Mouse (Mus musculus): ENCODE results near the gene Pycard. TPM values are rescaled to one million over a fixed set of nuclear protein-coding genes. Genes with fewer than 3 reads are reported as not detected.
"Not testable (repeated sequence)": the region's sequence is repeated elsewhere in the genome, so short reads cannot be mapped to it uniquely, and the experiment has no call there.

Pycard gene
- polyA plus RNA-seq, 1 experiment from 2014 or later: 23.0 TPM

GRCm38 (mm10) chr7:127967004-127967921 is 26.4 kb downstream of the Pycard start, which contains the start of gene Fus:
Fus (plus strand) TSS chr7:127967457.
- under 1% methylated on average over 90 of the region's 92 CpGs for WGBS (ENCODE audit: insufficient replicate concordance)
- peak within 1 kb of the TSS; percentile 95 for H3K27ac ChIP-seq (ENCODE audit: low read length)
- ATAC-seq (ENCODE audit: low read depth): peak; percentile 93
- peak within 1 kb of the TSS; percentile 95 for H3K4me3 ChIP-seq (ENCODE audit: low read depth, low read length)
- peak within 1 kb of the TSS; percentile 95 for H3K9ac ChIP-seq (ENCODE audit: low read depth, low read length)
- H3K27me3 ChIP-seq (ENCODE audit: control insufficient read depth, insufficient read depth, low read depth, low read length): no peaks in the 10 kb centered on the region
- H3K9me3 ChIP-seq (replicated peaks; ENCODE audit: control insufficient read depth, low read length): no peaks in the 10 kb centered on the region
- peaks cover 24% of the 10 kb centered on the region for H3K36me3 ChIP-seq (ENCODE audit: control insufficient read depth, insufficient read depth)
- H3K4me2 ChIP-seq (ENCODE audit: low read depth, low read length): peak within 1 kb of the TSS; percentile 90
- peaks cover 17% of the 10 kb centered on the region for H3K4me1 ChIP-seq (ENCODE audit: control insufficient read depth, low read depth, low read length)

DNA sequence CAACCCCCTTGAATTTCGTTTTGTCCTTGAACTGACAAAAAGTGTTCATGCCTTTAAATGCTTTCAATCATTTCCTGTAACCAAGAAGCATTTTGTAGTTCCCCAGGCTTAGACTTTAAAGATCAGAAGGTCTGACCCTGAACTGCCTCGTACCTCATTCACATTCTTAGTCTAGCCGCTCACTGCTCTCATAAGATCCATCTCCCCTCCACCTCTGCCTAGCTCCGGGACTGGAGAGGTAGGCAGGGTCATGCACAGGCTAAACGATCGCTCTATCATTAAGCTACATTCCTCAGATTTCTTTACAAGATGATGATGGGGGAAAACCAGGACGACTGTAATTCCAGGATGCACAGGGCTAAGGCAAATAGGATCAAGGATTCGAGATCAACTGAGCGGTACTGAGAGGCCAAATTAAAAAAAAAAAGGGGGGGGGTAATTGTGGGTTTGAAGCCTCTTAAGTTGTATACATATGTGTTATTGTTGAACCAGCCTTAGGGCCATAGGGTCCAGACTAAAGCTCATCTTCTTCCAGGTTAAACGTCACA is 27.2 kb downstream of the Pycard start:
- H3K27me3 ChIP-seq (ENCODE audit: control insufficient read depth, insufficient read depth, low read depth, low read length): no peaks in the 10 kb centered on the region
- peaks cover 16% of the 10 kb centered on the region for H3K36me3 ChIP-seq (ENCODE audit: control insufficient read depth, insufficient read depth)
- 21% methylated on average over 10 of the region's 10 CpGs for WGBS (ENCODE audit: insufficient replicate concordance)
- peak overlapping the region; percentile 95 for H3K27ac ChIP-seq (ENCODE audit: low read length)
- H3K9me3 ChIP-seq (replicated peaks; ENCODE audit: control insufficient read depth, low read length): no peaks in the 10 kb centered on the region
- H3K4me2 ChIP-seq (ENCODE audit: low read depth, low read length): peak overlapping the region; percentile 90
- peak overlapping the region; percentile 95 for H3K9ac ChIP-seq (ENCODE audit: low read depth, low read length)
- no peak for ATAC-seq (ENCODE audit: low read depth)
- H3K4me3 ChIP-seq (ENCODE audit: low read depth, low read length): peak overlapping the region; percentile 95
- H3K4me1 ChIP-seq (ENCODE audit: control insufficient read depth, low read depth, low read length): peaks cover 17% of the 10 kb centered on the region

- no peaks in the 10 kb centered on the region for H3K4me1 ChIP-seq (ENCODE audit: control insufficient read depth, low read depth, low read length)
- H3K36me3 ChIP-seq (ENCODE audit: control insufficient read depth, insufficient read depth): no peaks in the 10 kb centered on the region
- H3K4me2 ChIP-seq (ENCODE audit: low read depth, low read length): no peak overlapping the region
- no peaks in the 10 kb centered on the region for H3K9me3 ChIP-seq (replicated peaks; ENCODE audit: control insufficient read depth, low read length)
- no peak overlapping the region for H3K27ac ChIP-seq (ENCODE audit: low read length)
- no peak for ATAC-seq (ENCODE audit: low read depth)
- no peaks in the 10 kb centered on the region for H3K27me3 ChIP-seq (ENCODE audit: control insufficient read depth, insufficient read depth, low read depth, low read length)
- H3K4me3 ChIP-seq (ENCODE audit: low read depth, low read length): no peak overlapping the region
- H3K9ac ChIP-seq (ENCODE audit: low read depth, low read length): no peak overlapping the region
- 50% methylated on average over 5 of the region's 5 CpGs for WGBS (ENCODE audit: insufficient replicate concordance)
Observed at GRCm38 (mm10) chr7:127959364-127959763, 34.3 kb downstream of the Pycard start.

- Histone ChIP-seq H3K4me1 (ENCODE audit: control insufficient read depth, low read depth, low read length) (no peaks in the 10 kb centered on the region; the same call in 1 of the 2 replicates), H3K4me2 (ENCODE audit: low read depth, low read length) (no peak overlapping the region), H3K27ac (ENCODE audit: low read length) (no peak overlapping the region), H3K4me3 (ENCODE audit: low read depth, low read length) (no peak overlapping the region), H3K9me3 (replicated peaks; ENCODE audit: control insufficient read depth, low read length) (no peaks in the 10 kb centered on the region), H3K27me3 (ENCODE audit: control insufficient read depth, insufficient read depth, low read depth, low read length) (no peaks in the 10 kb centered on the region), H3K9ac (ENCODE audit: low read depth, low read length) (no peak overlapping the region), H3K36me3 (ENCODE audit: control insufficient read depth, insufficient read depth) (no peaks in the 10 kb centered on the region)
- 23% methylated on average over 13 of the region's 13 CpGs for WGBS (ENCODE audit: insufficient replicate concordance)
- no peak for ATAC-seq (ENCODE audit: low read depth)
Observed at GRCm38 (mm10) chr7:127952864-127953581, 40.6 kb downstream of the Pycard start.

GRCm38 (mm10) chr7:127946470-127947023 is 47.1 kb downstream of the Pycard start, which contains the start of gene Prss36:
Prss36 (minus strand) TSS chr7:127946725.
- Histone ChIP-seq H3K27ac (ENCODE audit: low read length) (no peak within 1 kb of the TSS), H3K36me3 (ENCODE audit: control insufficient read depth, insufficient read depth) (no peaks in the 10 kb centered on the region), H3K9me3 (replicated peaks; ENCODE audit: control insufficient read depth, low read length) (no peaks in the 10 kb centered on the region), H3K4me3 (ENCODE audit: low read depth, low read length) (no peak within 1 kb of the TSS), H3K27me3 (ENCODE audit: control insufficient read depth, insufficient read depth, low read depth, low read length) (peaks cover 20% of the 10 kb centered on the region), H3K4me1 (ENCODE audit: control insufficient read depth, low read depth, low read length) (no peaks in the 10 kb centered on the region; the same call in 1 of the 2 replicates), H3K4me2 (ENCODE audit: low read depth, low read length) (no peak within 1 kb of the TSS), H3K9ac (ENCODE audit: low read depth, low read length) (no peak within 1 kb of the TSS)
- 0 out of 2 replicates have a peak, but pooled peaks have one; percentile 9 for ATAC-seq (ENCODE audit: low read depth)
- 54% methylated on average over 6 of the region's 6 CpGs for WGBS (ENCODE audit: insufficient replicate concordance)

GRCm38 (mm10) chr7:127944614-127945013 is 49.1 kb downstream of the Pycard start:
- H3K9me3 ChIP-seq (replicated peaks; ENCODE audit: control insufficient read depth, low read length): no peaks in the 10 kb centered on the region
- H3K4me1 ChIP-seq (ENCODE audit: control insufficient read depth, low read depth, low read length): no peaks in the 10 kb centered on the region; the same call in 1 of the 2 replicates
- no peak for ATAC-seq (ENCODE audit: low read depth)
- no peak overlapping the region for H3K4me3 ChIP-seq (ENCODE audit: low read depth, low read length)
- no peak overlapping the region for H3K4me2 ChIP-seq (ENCODE audit: low read depth, low read length)
- H3K27me3 ChIP-seq (ENCODE audit: control insufficient read depth, insufficient read depth, low read depth, low read length): peaks cover 20% of the 10 kb centered on the region
- H3K36me3 ChIP-seq (ENCODE audit: control insufficient read depth, insufficient read depth): no peaks in the 10 kb centered on the region
- no peak overlapping the region for H3K9ac ChIP-seq (ENCODE audit: low read depth, low read length)
- no peak overlapping the region for H3K27ac ChIP-seq (ENCODE audit: low read length)
- WGBS (ENCODE audit: insufficient replicate concordance): 19% methylated on average over 23 of the region's 23 CpGs

DNA sequence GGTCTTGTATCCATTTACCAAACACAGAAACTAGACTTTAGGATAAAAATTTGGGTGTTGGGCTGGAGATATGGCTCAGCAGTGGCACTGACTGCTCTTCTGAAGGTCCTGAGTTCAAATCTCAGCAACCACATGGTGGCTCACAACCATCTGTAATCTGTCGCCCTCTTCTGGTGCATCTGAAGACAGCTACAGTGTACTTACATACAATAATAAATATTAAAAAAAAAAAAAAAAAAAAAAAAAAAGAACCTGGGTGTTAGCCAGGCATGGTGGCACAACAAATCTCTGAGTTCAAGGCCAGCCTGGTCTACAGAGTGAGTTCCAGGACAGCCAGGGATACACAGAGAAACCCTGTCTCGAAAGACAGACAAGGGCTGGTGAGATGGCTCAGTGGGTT is 51.6 kb downstream of the Pycard start:
- peaks cover 20% of the 10 kb centered on the region for H3K27me3 ChIP-seq (ENCODE audit: control insufficient read depth, insufficient read depth, low read depth, low read length)
- WGBS (ENCODE audit: insufficient replicate concordance): 32% methylated on average over 2 of the region's 2 CpGs
- H3K9ac ChIP-seq (ENCODE audit: low read depth, low read length); H3K27ac ChIP-seq (ENCODE audit: low read length); H3K4me3 ChIP-seq (ENCODE audit: low read depth, low read length); H3K9me3 ChIP-seq (replicated peaks; ENCODE audit: control insufficient read depth, low read length); H3K4me2 ChIP-seq (ENCODE audit: low read depth, low read length); H3K36me3 ChIP-seq (ENCODE audit: control insufficient read depth, insufficient read depth); ATAC-seq (ENCODE audit: low read depth); H3K4me1 ChIP-seq (ENCODE audit: control insufficient read depth, low read depth, low read length): not testable (repeated sequence)
